Comparison of ENCODE assay signal across 8 mouse cellular contexts in the genomic region with DNA sequence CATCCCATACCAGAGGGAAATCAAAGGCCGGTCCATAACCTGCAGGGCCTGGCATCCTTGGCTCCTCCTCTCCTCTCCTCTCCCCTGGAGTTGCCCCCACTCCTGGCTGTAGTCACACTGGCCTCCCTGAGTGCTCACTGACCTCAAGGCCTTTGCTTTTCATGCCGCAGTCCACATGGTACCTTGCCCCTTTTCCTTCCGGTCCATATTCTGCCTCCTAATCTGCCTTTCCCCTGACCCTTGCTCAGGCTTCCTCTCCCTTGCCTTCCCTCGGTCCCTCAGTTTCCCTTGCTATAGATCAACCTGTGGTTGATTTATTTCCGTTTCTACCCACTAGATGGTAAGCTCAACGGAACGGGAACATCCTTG. TPM values are rescaled to one million over a fixed set of nuclear protein-coding genes. Genes with fewer than 3 reads are reported as not detected.
DNase-seq lines count a peak whose midpoint lies in the region; ATAC-seq and TF ChIP-seq lines count a peak whose summit lies in the region.

No protein-coding gene starts in this region.

- H3K4me1 ChIP-seq in heart, embryonic 14.5 days (ENCODE audit: control insufficient read depth in 2 of 2, insufficient read depth in 2 of 2, low read length in 2 of 2), result peaks cover 12 to 17% of the 10 kb centered on the region in 2 experiments; a peak in 3 of 4 replicates
- H3K4me1 ChIP-seq in embryonic facial prominence, embryonic 13.5 days, result peaks cover 30% of the 10 kb centered on the region
- H3K4me1 ChIP-seq in kidney, adult 2 months (ENCODE audit: control insufficient read depth, insufficient read depth, low read length), result 0 out of 2 replicates have a peak, but pooled peaks cover 3% of the 10 kb centered on the region
- H3K4me1 ChIP-seq in midbrain, embryonic 14.5 days (ENCODE audit: control insufficient read depth, insufficient read depth, low read length), result peaks cover 35% of the 10 kb centered on the region

- H3K4me2 ChIP-seq in heart, embryonic 14.5 days (ENCODE audit: low read length), result peak overlapping the region; percentile 62
- H3K4me2 ChIP-seq in embryonic facial prominence, embryonic 13.5 days, result peak overlapping the region; percentile 60
- peak overlapping the region; percentile 51 for H3K4me2 ChIP-seq in midbrain, embryonic 14.5 days (ENCODE audit: low read length)

- WGBS in heart, embryonic 14.5 days, result 35% methylated on average over 7 of the region's 7 CpGs
- whole genome bisulfite sequencing in embryonic facial prominence, embryonic 13.5 days, result 33% methylated on average over 7 of the region's 7 CpGs
- WGBS in kidney, adult 2 months, result 32% methylated on average over 7 of the region's 7 CpGs
- 41% methylated on average over 7 of the region's 7 CpGs for WGBS in midbrain, embryonic 14.5 days

- no peak for TF ChIP-seq POLR2A in kidney, adult 2 months (IDR thresholded peaks at IDR 0.05; ENCODE audit: low read depth, low read length)

- no peaks in the 10 kb centered on the region for H3K9me3 ChIP-seq in heart, embryonic 14.5 days (ENCODE audit: control insufficient read depth, low read length)
- no peaks in the 10 kb centered on the region for H3K9me3 ChIP-seq in embryonic facial prominence, embryonic 13.5 days
- no peaks in the 10 kb centered on the region for H3K9me3 ChIP-seq in midbrain, embryonic 14.5 days (ENCODE audit: control insufficient read depth, low read length)

- no peak for TF ChIP-seq CTCF in kidney, adult 2 months (conservative IDR thresholded peaks at IDR 0.05; ENCODE audit: insufficient read depth, insufficient read length, low read depth, low read length)

- ATAC-seq in heart, embryonic 14.5 days (ENCODE audit: insufficient number of reproducible peaks, insufficient read depth, low FRiP score, low read depth), result no peak
- ATAC-seq in embryonic facial prominence, embryonic 13.5 days (ENCODE audit: insufficient number of reproducible peaks, insufficient read depth, low FRiP score, low TSS enrichment, low read depth), result no peak
- no peak for ATAC-seq in midbrain, embryonic 14.5 days (ENCODE audit: low FRiP score, low TSS enrichment)
- no peak for ATAC-seq in inflammation-experienced regulatory T-cells, adult 6 months

- intact Hi-C loops in gastrocnemius, postnatal 36 days (cut with DNase I), result no loop called here

- H3K27me3 ChIP-seq in heart, embryonic 14.5 days (ENCODE audit: control insufficient read depth, insufficient read depth, low read length), result no peaks in the 10 kb centered on the region
- H3K27me3 ChIP-seq in embryonic facial prominence, embryonic 13.5 days, result no peaks in the 10 kb centered on the region
- H3K27me3 ChIP-seq in kidney, adult 2 months (replicated peaks; ENCODE audit: control insufficient read depth, insufficient read depth, low read length), result no peaks in the 10 kb centered on the region
- H3K27me3 ChIP-seq in midbrain, embryonic 14.5 days (ENCODE audit: control insufficient read depth, insufficient read depth, low read length), result no peaks in the 10 kb centered on the region

- peak overlapping the region in 1 of 2 experiments; percentile 22; a peak in 2 of 4 replicates for H3K4me3 ChIP-seq in heart, embryonic 14.5 days (ENCODE audit: control insufficient read depth in 1 of 2, insufficient read depth in 1 of 2, low read depth in 1 of 2, low read length in 2 of 2)
- H3K4me3 ChIP-seq in embryonic facial prominence, embryonic 13.5 days, result peak overlapping the region; percentile 34
- no peak overlapping the region for H3K4me3 ChIP-seq in kidney, adult 2 months (ENCODE audit: insufficient read depth, low read depth, low read length)
- H3K4me3 ChIP-seq in midbrain, embryonic 14.5 days (replicated peaks; ENCODE audit: low read depth, low read length), result peak overlapping the region; percentile 23

- DNase-seq in heart, postnatal 4 days, result no peak
- peak; percentile 63 for DNase-seq in kidney, adult 2 months
- no peak for DNase-seq in midbrain, embryonic 14.5 days
- DNase-seq in spleen, adult 12 weeks (ENCODE audit: low spot score), result no peak
- no peak for DNase-seq in gastrocnemius, postnatal 36 days

- peak overlapping the region; percentile 58; the same call in 1 of the 2 replicates for H3K9ac ChIP-seq in heart, embryonic 14.5 days (ENCODE audit: low read length)
- 0 out of 2 replicates have a peak overlapping the region, but pooled peaks have one; percentile 59 for H3K9ac ChIP-seq in embryonic facial prominence, embryonic 13.5 days
- H3K9ac ChIP-seq in midbrain, embryonic 14.5 days (replicated peaks; ENCODE audit: low read length), result peak overlapping the region; percentile 53

- H3K36me3 ChIP-seq in heart, embryonic 14.5 days (ENCODE audit: control insufficient read depth, insufficient read depth, low read length), result no peaks in the 10 kb centered on the region
- no peaks in the 10 kb centered on the region for H3K36me3 ChIP-seq in embryonic facial prominence, embryonic 13.5 days
- no peaks in the 10 kb centered on the region for H3K36me3 ChIP-seq in kidney, adult 2 months (ENCODE audit: control insufficient read depth, insufficient read depth, low read length)
- no peaks in the 10 kb centered on the region for H3K36me3 ChIP-seq in midbrain, embryonic 14.5 days (ENCODE audit: control insufficient read depth, insufficient read depth, low read length)

- no peak overlapping the region for H3K27ac ChIP-seq in heart, embryonic 14.5 days (replicated peaks in 1 of 2; ENCODE audit: control insufficient read depth in 1 of 2, insufficient read depth in 1 of 2, low read depth in 2 of 2, low read length in 2 of 2)
- H3K27ac ChIP-seq in embryonic facial prominence, embryonic 13.5 days, result peak overlapping the region; percentile 51
- no peak overlapping the region for H3K27ac ChIP-seq in kidney, adult 2 months (ENCODE audit: insufficient read depth, low read depth, low read length)
- H3K27ac ChIP-seq in midbrain, embryonic 14.5 days (replicated peaks; ENCODE audit: low read depth, low read length), result peak overlapping the region; percentile 93

RNA-seq across cellular contexts. Expression of a gene that starts 4.2 kb away (rescaled TPM):
- polyA plus RNA-seq in heart, embryonic 14.5 days (2014; fragmentation: Nextera tagmentation; extraction: Ambion mirVana), result 6.0 and 7.0 TPM in 2 replicates
- total RNA-seq in heart, postnatal 4 days (2021), result 10 to 100 TPM; 16.8 to 17.3 TPM
- 13.6 and 15.0 TPM in 2 replicates for polyA plus RNA-seq in embryonic facial prominence, embryonic 13.5 days (2015; fragmentation: Nextera tagmentation; extraction: Ambion mirVana)
- 11.6 and 12.2 TPM in 2 replicates for polyA plus RNA-seq in kidney, adult 2 months (2012; rRNA removed)
- 22.0 and 28.4 TPM in 2 replicates for polyA plus RNA-seq in midbrain, embryonic 14.5 days (2014; fragmentation: Nextera tagmentation; extraction: Ambion mirVana)
- 10 to 100 TPM; 12.6 to 15.8 (median 13.7) TPM for polyA plus RNA-seq in inflammation-experienced regulatory T-cells, adult 6 months (2017; shearing (Covaris generic))
- 10 to 100 TPM; 10.1 to 10.7 TPM for total RNA-seq in gastrocnemius, postnatal 36 days (2021)

RNA-seq across cellular contexts. Expression of a gene that starts 22.4 kb away (rescaled TPM):
- polyA plus RNA-seq in heart, embryonic 14.5 days (2014; fragmentation: Nextera tagmentation; extraction: Ambion mirVana), result not detected in 2 replicates
- total RNA-seq in heart, postnatal 4 days (2021), result not detected
- not detected in 2 replicates for polyA plus RNA-seq in embryonic facial prominence, embryonic 13.5 days (2015; fragmentation: Nextera tagmentation; extraction: Ambion mirVana)
- polyA plus RNA-seq in kidney, adult 2 months (2012; rRNA removed), result not detected in 2 replicates
- polyA plus RNA-seq in midbrain, embryonic 14.5 days (2014; fragmentation: Nextera tagmentation; extraction: Ambion mirVana), result not detected in 2 replicates
- 1 to 10 TPM in 2 of 3 experiments, not detected in 1; 1.4 to 1.5 TPM for polyA plus RNA-seq in inflammation-experienced regulatory T-cells, adult 6 months (2017; shearing (Covaris generic))
- not detected for total RNA-seq in gastrocnemius, postnatal 36 days (2021)

Comparison
In these comparisons a context has a peak if more than half of its experiments do, and no peak if none do; other contexts are left out.
1. H3K27ac ChIP-seq: peak in embryonic facial prominence, embryonic 13.5 days (single experiment) and midbrain, embryonic 14.5 days (single experiment); none in heart, embryonic 14.5 days (0 of 2) and kidney, adult 2 months (single experiment).
2. Peak in every context shown above with its lines, with median percentiles within 50 percentile points of each other: H3K4me2 ChIP-seq and H3K9ac ChIP-seq.